Mouse (Mus musculus) liver, postnatal 0 days (tissue): Measurements from ENCODE around the gene Sdf2l1. TPM values are rescaled to one million over a fixed set of nuclear protein-coding genes. Genes with fewer than 3 reads are reported as not detected.

ENCODE experiments used
- ATAC-seq: fragments of 200-750 bp; cut with Nextera tagmentation; 2 replicates; pipeline ENCODE4 v1.8.0; 2017; ENCODE audit warnings: mild to moderate bottlenecking, moderate library complexity
- DNase-seq: peaks from one replicate; pipeline ENCODE4 v3.0.0-alpha.2; 2016
- H3K27ac ChIP-seq: fragments of 300-500 bp; sonication (generic); 2 replicates; pipeline ENCODE4 v1.5.1; 2014; ENCODE audit warnings: antibody characterized with exemption, moderate library complexity, mild to moderate bottlenecking, low read depth
- H3K27me3 ChIP-seq: fragments of 300-500 bp; sonication (generic); 2 replicates; pipeline ENCODE4 v1.6.1; 2014; ENCODE audit warnings: low read length, control low read depth, mixed read lengths; ENCODE audit not compliant: insufficient read depth
- H3K36me3 ChIP-seq: fragments of 300-500 bp; sonication (generic); replicated peaks from 2 replicates; pipeline ENCODE4 v1.6.1; 2014; ENCODE audit warnings: mild to moderate bottlenecking, control low read depth, low read length, moderate library complexity, mixed read lengths; ENCODE audit not compliant: insufficient read depth
- H3K4me1 ChIP-seq: fragments of 300-500 bp; sonication (generic); 2 replicates; pipeline ENCODE4 v1.6.1; 2014; ENCODE audit warnings: antibody characterized with exemption, mild to moderate bottlenecking, control low read depth; ENCODE audit not compliant: insufficient read depth
- H3K4me2 ChIP-seq: fragments of 300-500 bp; sonication (generic); 2 replicates; pipeline ENCODE4 v1.6.1; 2014; ENCODE audit warnings: low read depth, mild to moderate bottlenecking, low read length, moderate library complexity, mixed read lengths
- H3K4me3 ChIP-seq: fragments of 300-500 bp; sonication (generic); 2 replicates; pipeline ENCODE4 v1.5.1; 2014; ENCODE audit warnings: low read depth, low read length
- H3K9ac ChIP-seq: fragments of 300-500 bp; sonication (generic); replicated peaks from 2 replicates; pipeline ENCODE4 v1.6.1; 2014; ENCODE audit warnings: mild to moderate bottlenecking, moderate library complexity
- H3K9me3 ChIP-seq: fragments of 300-500 bp; sonication (generic); 2 replicates; pipeline ENCODE4 v1.6.1; 2016; ENCODE audit warnings: mild to moderate bottlenecking, control low read depth, low read length, mixed read lengths
- CTCF ChIP-seq: sonication (generic); IDR thresholded peaks from 2 replicates; pipeline ENCODE4 v1.5.1; 2016; ENCODE audit warnings: antibody characterized with exemption, low read depth
- EP300 ChIP-seq: IDR thresholded peaks from 2 replicates; pipeline ENCODE4 v1.6.1; 2016; ENCODE audit warnings: antibody characterized with exemption, low read depth, mild to moderate bottlenecking
- WGBS: fragments of 180-500 bp; shearing (Covaris S2); extraction: QIAGEN DNeasy Blood & Tissue Kit; methylation state at CpG from one replicate; pipeline ENCODE4 v1.1.7; 2014; ENCODE audit not compliant: insufficient replicate concordance; 5-methylcytosine and 5-hydroxymethylcytosine counted together
- polyA plus RNA-seq: library from polyadenylated mRNA; unstranded; fragments of >200 nt; fragmentation: Nextera tagmentation; extraction: Ambion mirVana; gene quantifications from 2 replicates; pipeline ENCODE4 v1.2.1, GENCODE M21; 2015

The Sdf2l1 gene
- polyA plus RNA-seq, 1 experiment from 2014 or later, result 25.8 TPM

DNA sequence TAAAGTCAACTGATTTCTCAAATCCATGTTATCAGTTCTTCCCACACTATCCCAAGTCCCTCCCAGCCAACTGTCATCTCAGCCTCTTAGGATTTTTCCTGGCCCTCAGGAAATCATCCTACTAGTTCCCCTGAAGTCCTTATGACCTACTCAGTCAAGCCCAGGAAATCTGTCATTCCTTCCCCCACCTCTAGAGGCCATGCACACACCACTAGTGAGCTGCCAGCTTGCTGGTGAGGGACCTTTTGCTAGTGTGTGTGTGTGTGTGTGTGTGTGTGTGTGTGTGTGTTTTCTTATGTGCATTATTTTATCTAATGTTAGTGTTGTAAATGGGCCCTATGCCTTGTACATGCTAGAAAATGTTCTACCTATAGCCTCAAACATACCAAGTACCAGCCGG is 4.9 kb downstream of the Sdf2l1 start:
- Histone ChIP-seq H3K4me2 (no peak overlapping the region), H3K27ac (no peak overlapping the region), H3K4me1 (peaks cover 27% of the 10 kb centered on the region), H3K9ac (no peak overlapping the region), H3K27me3 (no peaks in the 10 kb centered on the region), H3K9me3 (no peaks in the 10 kb centered on the region), H3K4me3 (no peak overlapping the region), H3K36me3 (no peaks in the 10 kb centered on the region)
- TF ChIP-seq CTCF, result peak; percentile 90
- no peak for TF ChIP-seq EP300
- no peak for ATAC-seq
- WGBS, result 87% methylated on average over 1 of the region's 1 CpGs
- peak; percentile 60 for DNase-seq

DNA sequence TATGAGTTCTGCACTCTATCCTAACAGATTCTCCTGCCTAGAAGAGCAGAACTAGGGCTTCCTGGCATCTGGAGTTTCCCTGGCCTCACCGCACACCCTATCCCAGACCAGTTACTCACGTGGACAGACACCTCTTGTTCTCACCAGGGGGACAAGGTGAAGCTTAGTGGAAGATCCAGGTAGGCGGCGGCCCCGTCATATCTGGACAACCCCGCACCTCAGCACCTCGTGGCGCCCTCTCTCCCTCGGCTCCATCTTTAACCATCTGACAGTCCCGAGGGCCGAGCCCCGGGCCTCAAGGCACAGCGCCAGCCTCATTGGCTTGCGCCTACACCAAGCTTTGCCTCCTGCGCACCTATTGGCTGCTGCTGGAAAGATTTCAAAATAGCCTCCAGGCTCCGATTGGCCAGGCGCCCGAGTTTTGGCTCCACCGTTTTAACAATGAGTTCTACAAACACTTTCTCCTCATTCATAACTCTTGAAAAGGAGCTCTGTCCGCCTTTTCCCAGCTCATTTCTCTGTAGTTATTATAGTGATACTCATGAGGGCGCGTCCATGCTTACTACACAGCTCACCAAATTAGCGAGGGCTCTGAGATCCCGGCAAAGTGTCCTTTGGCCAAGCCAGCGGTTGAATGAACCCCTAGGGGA is 7.2 kb downstream of the Sdf2l1 start, which contains the start of gene 2610318N02Rik:
Gene 2610318N02Rik, minus strand, starts transcription at position 297 of the 650 bp plus-strand sequence.
- WGBS, result under 1% methylated on average over 25 of the region's 25 CpGs
- H3K27ac ChIP-seq, result no peak within 1 kb of the TSS
- peak within 1 kb of the TSS; percentile 50 for H3K4me3 ChIP-seq
- no peaks in the 10 kb centered on the region for H3K36me3 ChIP-seq
- no peaks in the 10 kb centered on the region for H3K9me3 ChIP-seq
- H3K4me1 ChIP-seq, result peaks cover 21% of the 10 kb centered on the region
- peak within 1 kb of the TSS; percentile 58 for H3K9ac ChIP-seq
- TF ChIP-seq EP300 (no peak), CTCF (no peak)
- DNase-seq (peak; percentile 87), ATAC-seq (peak; percentile 98)
- no peaks in the 10 kb centered on the region for H3K27me3 ChIP-seq
- peak within 1 kb of the TSS; percentile 75 for H3K4me2 ChIP-seq

DNA sequence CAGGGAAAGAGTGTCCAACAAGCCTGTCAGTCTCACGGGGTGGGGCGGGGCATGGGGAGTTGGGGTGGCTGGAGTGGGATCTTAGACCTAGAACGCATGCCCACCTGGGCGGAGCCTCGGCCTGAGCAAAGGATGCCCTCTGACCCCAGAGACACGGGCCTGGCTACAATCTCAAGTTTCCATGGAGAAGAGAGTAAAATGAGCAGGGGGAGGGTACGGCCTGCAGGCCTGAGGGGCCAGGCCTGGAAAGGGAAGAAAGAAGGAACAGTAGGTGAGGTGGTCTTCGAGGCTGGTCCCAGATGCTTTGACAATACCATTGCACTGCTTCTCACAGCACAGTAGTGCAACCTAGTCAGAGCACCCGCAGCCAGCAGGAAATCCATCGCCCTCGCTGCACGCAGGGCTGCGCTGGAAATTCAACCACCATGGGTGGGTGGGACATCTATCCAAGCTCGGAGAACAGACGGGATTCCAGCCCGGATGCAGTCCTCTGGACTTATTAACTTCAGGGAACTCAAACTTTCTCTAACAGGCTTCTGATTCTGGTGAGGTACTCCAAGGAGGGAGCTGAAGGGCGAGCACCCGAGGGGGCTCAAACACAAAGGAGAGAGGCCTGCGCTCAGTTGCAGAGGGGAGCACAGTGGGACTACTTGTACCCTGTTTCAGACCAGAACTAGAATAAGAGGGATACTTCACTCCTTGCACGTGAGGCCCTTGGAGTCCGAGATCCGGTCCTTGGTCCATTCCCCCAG is 7.9 kb downstream of the Sdf2l1 start:
- Histone ChIP-seq H3K4me1 (peaks cover 21% of the 10 kb centered on the region), H3K9ac (peak overlapping the region; percentile 58), H3K27me3 (no peaks in the 10 kb centered on the region), H3K4me2 (peak overlapping the region; percentile 75), H3K36me3 (no peaks in the 10 kb centered on the region), H3K9me3 (no peaks in the 10 kb centered on the region), H3K4me3 (peak overlapping the region; percentile 50), H3K27ac (no peak overlapping the region)
- DNase-seq (no peak), ATAC-seq (no peak; the same call in 1 of the 2 replicates)
- TF ChIP-seq CTCF (no peak), EP300 (no peak)
- WGBS, result 8% methylated on average over 22 of the region's 22 CpGs

DNA sequence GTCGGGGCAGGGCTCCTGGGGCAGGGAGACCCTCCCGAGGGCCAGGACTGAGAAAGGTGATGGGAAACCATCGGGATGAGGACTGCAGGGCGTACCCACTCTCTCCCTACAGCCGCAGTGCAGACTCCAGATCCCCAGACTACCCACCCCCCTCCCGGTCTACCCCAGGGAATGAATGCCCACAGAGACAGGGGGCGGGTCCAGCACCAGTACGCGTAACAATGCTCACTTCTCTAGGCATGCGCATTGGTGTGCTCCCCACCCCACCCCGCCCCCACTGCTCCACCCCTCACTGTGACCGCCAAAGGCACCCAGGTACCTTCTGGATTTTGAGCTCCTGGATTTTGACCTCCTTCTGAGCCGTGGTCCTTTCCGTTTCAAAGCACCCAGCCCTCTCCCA is 10.6 kb downstream of the Sdf2l1 start:
- Histone ChIP-seq H3K9ac (no peak overlapping the region), H3K4me1 (peaks cover 21% of the 10 kb centered on the region), H3K27ac (no peak overlapping the region), H3K9me3 (no peaks in the 10 kb centered on the region), H3K4me3 (no peak overlapping the region), H3K27me3 (no peaks in the 10 kb centered on the region), H3K4me2 (no peak overlapping the region), H3K36me3 (no peaks in the 10 kb centered on the region)
- DNase-seq (no peak), ATAC-seq (no peak)
- WGBS, result 83% methylated on average over 13 of the region's 14 CpGs
- TF ChIP-seq EP300, result no peak

DNA sequence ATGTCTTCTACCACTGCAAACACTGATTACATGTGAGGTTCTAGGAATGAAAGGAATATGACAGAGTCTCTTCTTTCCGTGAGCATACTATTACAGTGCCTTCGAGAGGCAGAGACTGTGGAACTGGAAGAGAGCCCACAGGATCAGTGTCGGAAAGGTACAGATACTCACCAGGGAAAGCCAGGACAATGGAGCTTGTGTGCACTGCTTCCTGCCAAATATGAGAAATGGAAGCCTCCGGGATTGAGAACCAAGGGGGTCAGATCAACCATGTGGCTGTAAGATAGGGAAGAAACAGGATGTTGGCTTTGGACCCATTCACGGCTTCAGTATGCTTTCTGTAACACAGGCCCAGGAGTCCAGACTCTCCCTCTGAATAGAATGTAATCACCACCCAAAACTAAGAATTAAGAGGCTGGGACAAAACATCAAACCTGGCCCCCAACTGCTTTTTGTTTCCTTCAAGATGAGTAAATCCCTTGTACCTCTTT is 14.8 kb downstream of the Sdf2l1 start:
- no peak for DNase-seq
- Histone ChIP-seq H3K4me3 (no peak overlapping the region), H3K27ac (no peak overlapping the region), H3K4me1 (no peaks in the 10 kb centered on the region), H3K9me3 (no peaks in the 10 kb centered on the region), H3K9ac (no peak overlapping the region), H3K4me2 (no peak overlapping the region), H3K27me3 (no peaks in the 10 kb centered on the region), H3K36me3 (no peaks in the 10 kb centered on the region)
- TF ChIP-seq CTCF (no peak), EP300 (no peak)
- 80% methylated on average over 5 of the region's 5 CpGs for WGBS
- no peak for ATAC-seq

DNA sequence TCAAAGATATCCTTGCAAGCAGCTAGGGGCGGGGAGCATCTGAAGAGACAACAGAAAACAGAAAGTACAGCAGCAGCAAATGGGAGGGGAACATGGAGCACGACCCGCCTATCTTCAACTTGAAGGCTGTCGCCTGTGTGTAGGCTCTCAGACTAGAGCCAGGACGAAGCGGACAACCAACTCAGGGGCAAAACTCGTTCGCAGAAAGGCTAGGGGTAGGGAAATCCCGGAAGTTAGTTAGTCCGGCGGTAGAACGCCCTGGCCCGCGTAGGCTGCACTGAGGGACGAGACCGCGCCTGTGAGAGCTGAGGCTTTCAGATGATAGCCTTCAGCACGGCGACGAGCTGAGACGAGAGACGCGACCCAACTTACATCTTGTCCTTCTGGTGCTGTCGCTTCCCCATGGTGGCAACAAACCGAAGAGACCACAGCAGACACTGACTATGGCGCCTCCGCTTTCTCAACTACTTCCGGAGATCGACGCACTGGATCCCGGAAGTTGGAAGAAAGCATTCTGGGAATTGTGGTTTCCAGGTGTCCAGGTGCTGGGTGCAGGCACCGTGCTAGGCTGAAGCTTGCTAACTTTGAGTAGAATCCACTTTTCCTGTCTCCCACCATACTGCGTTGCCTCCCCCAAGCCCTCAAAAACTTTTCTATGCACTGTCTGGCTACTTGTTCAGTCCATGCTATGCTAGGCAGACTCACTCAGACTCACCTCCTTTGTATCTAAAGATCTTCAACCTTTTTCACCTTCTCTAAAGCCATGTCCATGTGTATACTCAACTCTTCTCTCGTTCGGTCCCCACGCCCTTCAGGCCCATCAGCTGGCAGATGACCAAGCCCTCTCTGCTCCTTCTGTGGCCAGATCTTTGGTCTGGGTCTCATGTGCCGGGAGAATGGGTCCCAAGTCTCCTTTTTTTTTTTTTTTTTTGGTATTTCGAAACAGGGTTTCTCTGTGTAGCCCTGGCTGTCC is 21.1 kb downstream of the Sdf2l1 start, which contains the start of gene Ppil2:
Gene Ppil2, minus strand, starts transcription at position 487 of the 973 bp plus-strand sequence.
- TF ChIP-seq CTCF (no peak), EP300 (no peak)
- WGBS, result 6% methylated on average over 38 of the region's 38 CpGs
- Histone ChIP-seq H3K27me3 (no peaks in the 10 kb centered on the region), H3K4me1 (peaks cover 7% of the 10 kb centered on the region), H3K9ac (peak within 1 kb of the TSS; percentile 96), H3K36me3 (peaks cover 16% of the 10 kb centered on the region), H3K4me2 (peak within 1 kb of the TSS; percentile 78), H3K4me3 (peak within 1 kb of the TSS; percentile 99), H3K27ac (peak within 1 kb of the TSS; percentile 92), H3K9me3 (no peaks in the 10 kb centered on the region)
- DNase-seq (peak; percentile 77), ATAC-seq (peak; percentile 92)
